Mouse (Mus musculus) myocyte (in vitro differentiated cells): ENCODE data around the gene 4930524J08Rik. TPM values are rescaled to one million over a fixed set of nuclear protein-coding genes. Genes with fewer than 3 reads are reported as not detected.

Experiments
- H3K27me3 ChIP-seq: one replicate; pipeline ENCODE4 v1.6.1; 2011; ENCODE audit not compliant: control insufficient read depth, insufficient read depth, insufficient read length
- H3K36me3 ChIP-seq: one replicate; pipeline ENCODE4 v1.6.1; 2011; ENCODE audit not compliant: control insufficient read depth, insufficient read depth
- H3K4me2 ChIP-seq: one replicate; pipeline ENCODE4 v1.6.1; 2011; ENCODE audit warnings: low read depth, control low read depth
- H3K4me3 ChIP-seq: one replicate; pipeline ENCODE4 v1.5.1; 2011; ENCODE audit warnings: mild to moderate bottlenecking, control low read depth, moderate library complexity
- H3K79me2 ChIP-seq: one replicate; pipeline ENCODE4 v1.6.1; 2011; ENCODE audit not compliant: control insufficient read depth, insufficient read depth
- H3ac ChIP-seq: one replicate; pipeline ENCODE4 v1.6.1; 2011; ENCODE audit not compliant: control insufficient read depth, insufficient read length
- CEBPB ChIP-seq: IDR thresholded peaks from 2 replicates; pipeline ENCODE4 v1.6.1; 2011; ENCODE audit warnings: mild to moderate bottlenecking, moderate library complexity; ENCODE audit not compliant: poor library complexity, insufficient read depth, severe bottlenecking
- E2F4 ChIP-seq: IDR thresholded peaks from one replicate; pipeline ENCODE4 v1.6.1; 2011; ENCODE audit warnings: mild to moderate bottlenecking, control low read depth, moderate library complexity; ENCODE audit not compliant: insufficient read depth
- MAX ChIP-seq: IDR thresholded peaks from one replicate; pipeline ENCODE4 v1.6.1; 2011; ENCODE audit warnings: low read depth, mild to moderate bottlenecking, control low read depth
- MYOD1 ChIP-seq, 3 experiments: IDR thresholded peaks; one replicate each; pipeline ENCODE4 v1.6.1; 2011; ENCODE audit warnings: control low read depth in 2 of 3, low read depth in 2 of 3, mild to moderate bottlenecking in 2 of 3, moderate library complexity in 1 of 3; ENCODE audit not compliant: insufficient read length in 2 of 3, control insufficient read depth in 1 of 3
- MYOG ChIP-seq, 3 experiments: IDR thresholded peaks; one replicate each; pipeline ENCODE4 v1.6.1; 2011; ENCODE audit warnings: control low read depth in 2 of 3, low read depth in 2 of 3, mild to moderate bottlenecking in 2 of 3; ENCODE audit not compliant: insufficient read length in 2 of 3, control insufficient read depth in 1 of 3, insufficient read depth in 1 of 3
- POLR2A ChIP-seq: IDR thresholded peaks from one replicate; pipeline ENCODE4 v1.6.1; 2011; ENCODE audit warnings: low read depth, mild to moderate bottlenecking, control low read depth, moderate library complexity; ENCODE audit not compliant: insufficient read length
- POLR2AphosphoS2 ChIP-seq: IDR thresholded peaks from one replicate; pipeline ENCODE4 v1.6.1; 2011; ENCODE audit warnings: low read depth, control low read depth; ENCODE audit not compliant: insufficient read length
- REST ChIP-seq: IDR thresholded peaks from one replicate; pipeline ENCODE4 v1.6.1; 2011; ENCODE audit warnings: mild to moderate bottlenecking, control low read depth, moderate library complexity; ENCODE audit not compliant: insufficient read depth, insufficient read length
- SRF ChIP-seq: IDR thresholded peaks from one replicate; pipeline ENCODE4 v1.6.1; 2011; ENCODE audit warnings: low read depth; ENCODE audit not compliant: control insufficient read depth, insufficient read length
- TCF12 ChIP-seq: IDR thresholded peaks from one replicate; pipeline ENCODE4 v1.6.1; 2011; ENCODE audit warnings: mild to moderate bottlenecking, control low read depth; ENCODE audit not compliant: poor library complexity, insufficient read depth, severe bottlenecking
- TCF3 ChIP-seq: IDR thresholded peaks from one replicate; pipeline ENCODE4 v1.6.1; 2011; ENCODE audit warnings: low read depth, control low read depth; ENCODE audit not compliant: insufficient read length
- USF1 ChIP-seq: IDR thresholded peaks from one replicate; pipeline ENCODE4 v1.6.1; 2011; ENCODE audit warnings: low read depth, mild to moderate bottlenecking, control low read depth, moderate library complexity
- polyA plus RNA-seq: library from polyadenylated mRNA; unstranded; fragments of >200 nt; fragmentation: generic; extraction: Trizol; gene quantifications from one replicate; pipeline ENCODE4 v1.2.1, GENCODE M21; 2012; ENCODE audit warnings: missing spikeins

Gene 4930524J08Rik
- polyA plus RNA-seq, 1 experiment: 2.1 TPM

- H3K4me2 ChIP-seq: no peak overlapping the region
- no peak overlapping the region for H3ac ChIP-seq
- H3K36me3 ChIP-seq: peaks cover 6% of the 10 kb centered on the region
- no peak for TF ChIP-seq SRF
- TF ChIP-seq MYOD1 (IDR thresholded peaks at IDR 0.05; ENCODE audit: control insufficient read depth in 1 of 3, insufficient read length in 2 of 3, low read depth in 2 of 3): no peak
- TF ChIP-seq POLR2AphosphoS2: no peak
- TF ChIP-seq USF1: no peak
- TF ChIP-seq MYOG (IDR thresholded peaks at IDR 0.05; ENCODE audit: control insufficient read depth in 1 of 3, insufficient read depth in 1 of 3, insufficient read length in 2 of 3, low read depth in 2 of 3): no peak
- no peak for TF ChIP-seq E2F4
- TF ChIP-seq CEBPB: no peak
- no peak for TF ChIP-seq POLR2A
- no peaks in the 10 kb centered on the region for H3K27me3 ChIP-seq
- H3K79me2 ChIP-seq: no peaks in the 10 kb centered on the region
- no peak overlapping the region for H3K4me3 ChIP-seq
Observed at GRCm38 (mm10) chr5:99952513-99952912, 26.3 kb upstream of the 4930524J08Rik start.

GRCm38 (mm10) chr5:99953883-99954282 lies 25.0 kb upstream of the 4930524J08Rik start:
- Histone ChIP-seq H3ac (no peak overlapping the region), H3K79me2 (no peaks in the 10 kb centered on the region), H3K4me3 (no peak overlapping the region), H3K27me3 (no peaks in the 10 kb centered on the region), H3K36me3 (peaks cover 8% of the 10 kb centered on the region), H3K4me2 (no peak overlapping the region)
- no peak for TF ChIP-seq USF1
- no peak for TF ChIP-seq E2F4
- TF ChIP-seq CEBPB: no peak

DNA sequence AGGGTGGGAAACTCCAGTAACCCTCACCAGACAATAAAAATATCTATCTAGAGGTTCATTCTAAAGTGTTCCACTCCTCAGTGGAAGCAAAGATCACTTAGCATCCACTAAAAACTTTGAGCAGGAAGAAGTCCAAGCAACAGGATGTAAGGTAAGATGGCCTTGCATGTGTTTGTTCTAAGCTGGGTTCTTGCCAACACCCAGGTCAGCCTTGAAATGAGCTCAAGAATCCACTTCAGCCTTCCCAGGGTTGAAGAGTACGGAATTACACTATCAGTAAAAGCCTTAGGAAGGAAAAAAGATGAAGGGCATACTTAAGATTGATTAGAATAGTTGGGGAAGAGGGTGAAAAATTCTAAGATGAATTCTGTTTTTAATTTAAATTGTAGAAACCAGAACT lies 20.2 kb upstream of the 4930524J08Rik start:
- no peak overlapping the region for H3K4me2 ChIP-seq
- no peaks in the 10 kb centered on the region for H3K27me3 ChIP-seq
- no peak overlapping the region for H3ac ChIP-seq
- H3K36me3 ChIP-seq: peaks cover 40% of the 10 kb centered on the region
- peaks cover 6% of the 10 kb centered on the region for H3K79me2 ChIP-seq
- H3K4me3 ChIP-seq: no peak overlapping the region
- no peak for TF ChIP-seq TCF3
- TF ChIP-seq SRF: no peak
- no peak for TF ChIP-seq MYOG (IDR thresholded peaks at IDR 0.05; ENCODE audit: control insufficient read depth in 1 of 3, insufficient read depth in 1 of 3, insufficient read length in 2 of 3, low read depth in 2 of 3)
- TF ChIP-seq USF1: no peak
- TF ChIP-seq MYOD1 (IDR thresholded peaks at IDR 0.05; ENCODE audit: control insufficient read depth in 1 of 3, insufficient read length in 2 of 3, low read depth in 2 of 3): no peak
- TF ChIP-seq POLR2A: no peak
- no peak for TF ChIP-seq MAX

DNA sequence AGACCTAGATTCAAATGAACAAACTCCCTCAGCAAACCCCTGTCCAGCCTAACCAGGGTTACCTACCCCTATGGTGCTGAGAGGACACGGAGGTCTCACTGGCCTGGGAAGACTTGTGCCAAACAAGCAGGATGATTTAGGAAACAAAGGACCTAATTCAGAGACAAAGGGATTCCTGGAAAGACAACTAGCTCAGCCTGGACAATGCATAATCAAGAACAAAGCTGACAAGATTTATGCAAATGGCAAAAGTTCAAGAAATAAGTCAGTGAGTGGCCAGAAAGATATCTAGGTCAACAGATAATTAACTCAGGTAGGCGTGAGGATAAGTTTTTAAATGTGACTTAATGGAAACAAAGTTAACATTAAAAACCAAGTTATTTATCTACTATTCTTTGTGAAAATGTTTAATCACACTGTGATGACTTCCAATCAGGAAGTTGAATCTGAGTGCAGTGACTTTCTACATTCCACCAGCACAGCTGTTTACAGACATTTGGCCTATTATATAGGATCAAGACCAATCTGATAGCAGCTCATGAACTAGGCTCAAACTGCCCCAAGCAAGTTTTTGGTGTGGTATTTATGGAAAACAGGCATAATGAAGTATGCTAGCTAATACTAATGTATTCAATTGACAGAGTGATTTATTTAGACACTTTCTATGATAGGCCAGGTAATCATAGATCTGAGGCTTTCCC lies 19.5 kb upstream of the 4930524J08Rik start:
- H3ac ChIP-seq: no peak overlapping the region

GRCm38 (mm10) chr5:99959960-99960359 lies 18.9 kb upstream of the 4930524J08Rik start:
- TF ChIP-seq TCF12 (no peak), MAX (no peak), POLR2AphosphoS2 (no peak), MYOD1 (IDR thresholded peaks at IDR 0.05; ENCODE audit: control insufficient read depth in 1 of 3, insufficient read length in 2 of 3, low read depth in 2 of 3) (no peak), MYOG (IDR thresholded peaks at IDR 0.05; ENCODE audit: control insufficient read depth in 1 of 3, insufficient read depth in 1 of 3, insufficient read length in 2 of 3, low read depth in 2 of 3) (no peak), SRF (no peak), USF1 (no peak), TCF3 (no peak), CEBPB (no peak), REST (no peak), E2F4 (no peak), POLR2A (no peak)
- no peak overlapping the region for H3K4me2 ChIP-seq
- peaks cover 19% of the 10 kb centered on the region for H3K79me2 ChIP-seq
- H3K36me3 ChIP-seq: peaks cover 53% of the 10 kb centered on the region
- H3ac ChIP-seq: no peak overlapping the region
- H3K27me3 ChIP-seq: no peaks in the 10 kb centered on the region
- no peak overlapping the region for H3K4me3 ChIP-seq

More for the DNA sequence above, 19.5 kb upstream of the 4930524J08Rik start:
- H3K79me2 ChIP-seq: peaks cover 13% of the 10 kb centered on the region
- no peak overlapping the region for H3K4me3 ChIP-seq
- TF ChIP-seq MAX: no peak
- no peak for TF ChIP-seq MYOD1 (IDR thresholded peaks at IDR 0.05; ENCODE audit: control insufficient read depth in 1 of 3, insufficient read length in 2 of 3, low read depth in 2 of 3)
- no peak for TF ChIP-seq E2F4
- TF ChIP-seq REST: no peak
- TF ChIP-seq POLR2AphosphoS2: no peak
- no peak for TF ChIP-seq TCF3
- no peak for TF ChIP-seq TCF12
- no peak for TF ChIP-seq POLR2A
- no peak for TF ChIP-seq MYOG (IDR thresholded peaks at IDR 0.05; ENCODE audit: control insufficient read depth in 1 of 3, insufficient read depth in 1 of 3, insufficient read length in 2 of 3, low read depth in 2 of 3)
- H3K36me3 ChIP-seq: peaks cover 48% of the 10 kb centered on the region
- no peaks in the 10 kb centered on the region for H3K27me3 ChIP-seq
- H3K4me2 ChIP-seq: no peak overlapping the region
